Mouse (Mus musculus) midbrain, embryonic 14.5 days (tissue): Measurements from ENCODE around the gene BC030870. TPM values are rescaled to one million over a fixed set of nuclear protein-coding genes. Genes with fewer than 3 reads are reported as not detected.
A peak's percentile ranks its signal among the peaks of the same experiment; 100 is the strongest.
"Not testable (repeated sequence)": the region's sequence is repeated elsewhere in the genome, so short reads cannot be mapped to it uniquely, and the experiment has no call there.

Source experiments
- ATAC-seq: fragments of 200-750 bp; cut with Nextera tagmentation; 2 replicates; pipeline ENCODE4 v1.8.0; 2017; ENCODE audit warnings: moderate number of reproducible peaks, moderate library complexity; ENCODE audit not compliant: low FRiP score, low TSS enrichment
- DNase-seq: peaks from one replicate; pipeline ENCODE4 v3.0.0-alpha.2; 2015
- H3K27ac ChIP-seq: fragments of 300-500 bp; sonication (generic); replicated peaks from 2 replicates; pipeline ENCODE4 v1.5.1; 2014; ENCODE audit warnings: mild to moderate bottlenecking, low read depth, low read length, moderate library complexity
- H3K27me3 ChIP-seq: fragments of 300-500 bp; sonication (generic); 2 replicates; pipeline ENCODE4 v1.6.1; 2014; ENCODE audit warnings: low read length, control low read depth, mixed read lengths; ENCODE audit not compliant: control insufficient read depth, insufficient read depth
- H3K36me3 ChIP-seq: fragments of 300-500 bp; sonication (generic); 2 replicates; pipeline ENCODE4 v1.6.1; 2014; ENCODE audit warnings: low read length, control low read depth; ENCODE audit not compliant: control insufficient read depth, insufficient read depth
- H3K4me1 ChIP-seq: fragments of 300-500 bp; sonication (generic); 2 replicates; pipeline ENCODE4 v1.6.1; 2014; ENCODE audit warnings: mild to moderate bottlenecking, antibody characterized with exemption, low read length, control low read depth; ENCODE audit not compliant: control insufficient read depth, insufficient read depth
- H3K4me2 ChIP-seq: fragments of 300-500 bp; sonication (generic); 2 replicates; pipeline ENCODE4 v1.6.1; 2014; ENCODE audit warnings: mild to moderate bottlenecking, low read length, moderate library complexity
- H3K4me3 ChIP-seq: fragments of 300-500 bp; sonication (generic); replicated peaks from 2 replicates; pipeline ENCODE4 v1.5.1; 2014; ENCODE audit warnings: low read depth, low read length
- H3K9ac ChIP-seq: fragments of 300-500 bp; sonication (generic); replicated peaks from 2 replicates; pipeline ENCODE4 v1.6.1; 2014; ENCODE audit warnings: mild to moderate bottlenecking, low read length, moderate library complexity
- H3K9me3 ChIP-seq: fragments of 300-500 bp; sonication (generic); 2 replicates; pipeline ENCODE4 v1.6.1; 2016; ENCODE audit warnings: low read length, control low read depth, mixed read lengths; ENCODE audit not compliant: control insufficient read depth
- WGBS: fragments of 180-500 bp; shearing (Covaris S2); extraction: QIAGEN DNeasy Blood & Tissue Kit; methylation state at CpG from one replicate; pipeline ENCODE4 v1.1.7; 2014; 5-methylcytosine and 5-hydroxymethylcytosine counted together
- polyA plus RNA-seq: library from polyadenylated mRNA; unstranded; fragments of >200 nt; fragmentation: Nextera tagmentation; extraction: Ambion mirVana; gene quantifications from 2 replicates; pipeline ENCODE4 v1.2.1, GENCODE M21; 2014

BC030870 gene
- not detected in 2 replicates for polyA plus RNA-seq

DNA sequence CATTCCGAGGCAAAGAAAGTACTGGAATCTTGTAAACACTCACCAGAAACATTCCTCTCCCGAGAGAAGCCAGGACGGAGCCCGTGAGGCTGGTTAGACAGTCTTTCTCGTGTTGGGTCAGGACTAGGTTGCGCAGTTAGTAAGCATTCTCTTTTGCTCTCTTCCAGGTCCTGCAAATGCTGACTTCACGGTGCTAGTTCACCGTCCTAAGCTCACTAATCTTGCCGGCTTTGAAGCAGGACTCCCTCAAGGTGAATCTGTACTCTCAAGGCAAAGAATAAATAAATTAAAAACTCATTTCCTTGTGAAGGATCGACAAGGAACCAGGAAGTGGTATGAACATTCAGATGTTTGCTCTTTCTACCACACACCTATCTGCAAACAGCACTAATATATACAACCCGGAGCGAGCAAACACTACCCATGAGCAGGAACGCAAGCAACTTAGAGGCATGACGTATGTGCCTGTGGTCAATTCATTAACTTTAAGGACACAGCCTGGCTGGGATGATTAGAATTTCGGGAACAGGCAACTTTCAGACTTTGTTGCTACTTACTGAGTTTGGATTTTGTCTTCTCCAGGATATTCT, at the start of gene BC030870:
BC030870 (minus strand) TSS at position 365 of the 590 bp plus-strand sequence.
- Histone ChIP-seq H3K27me3 (no peaks in the 10 kb centered on the region), H3K4me3 (no peak within 1 kb of the TSS), H3K27ac (no peak within 1 kb of the TSS), H3K4me2 (no peak within 1 kb of the TSS), H3K9ac (no peak within 1 kb of the TSS), H3K9me3 (no peaks in the 10 kb centered on the region), H3K36me3 (no peaks in the 10 kb centered on the region), H3K4me1 (no peaks in the 10 kb centered on the region)
- WGBS, result 89% methylated on average over 15 of the region's 15 CpGs
- no peak for ATAC-seq
- no peak for DNase-seq

- no peak for DNase-seq
- Histone ChIP-seq H3K9me3 (no peaks in the 10 kb centered on the region), H3K36me3 (no peaks in the 10 kb centered on the region), H3K4me1 (no peaks in the 10 kb centered on the region), H3K27ac (no peak overlapping the region), H3K9ac (no peak overlapping the region), H3K4me2 (no peak overlapping the region), H3K4me3 (no peak overlapping the region), H3K27me3 (no peaks in the 10 kb centered on the region)
- WGBS, result 79% methylated on average over 3 of the region's 3 CpGs
- ATAC-seq, result no peak
These were observed 45.5 kb upstream of the BC030870 start for GRCm38 (mm10) chr8:65174746-65175476.

- ATAC-seq, result no peak
These were observed 39.8 kb upstream of the BC030870 start for GRCm38 (mm10) chr8:65169184-65169583.

DNA sequence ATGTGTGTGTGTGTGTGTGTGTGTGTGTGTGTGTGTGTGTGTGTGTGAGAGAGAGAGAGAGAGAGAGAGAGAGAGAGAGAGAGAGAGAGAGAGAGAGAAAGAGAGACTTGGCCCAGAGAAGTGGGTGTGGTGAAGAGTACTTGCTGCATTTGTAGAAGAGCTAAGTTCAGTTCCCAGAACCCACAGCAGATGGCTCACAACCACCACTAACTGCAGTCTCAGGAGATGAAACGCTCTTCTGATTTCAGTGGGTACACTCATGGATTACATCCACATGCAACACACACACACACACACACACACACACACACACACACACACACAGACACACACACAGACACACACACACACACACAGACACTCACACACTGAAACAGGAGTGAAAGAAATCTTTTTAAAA, 31.3 kb upstream of the BC030870 start:
- WGBS, result 80% methylated on average over 1 of the region's 1 CpGs
- H3K4me2 ChIP-seq, H3K4me1 ChIP-seq, ATAC-seq, H3K36me3 ChIP-seq, H3K27me3 ChIP-seq, H3K9me3 ChIP-seq, H3K9ac ChIP-seq, H3K27ac ChIP-seq, H3K4me3 ChIP-seq: not testable (repeated sequence)
- DNase-seq, result peak; percentile 60

More at GRCm38 (mm10) chr8:65169184-65169583, 39.8 kb upstream of the BC030870 start:
- H3K9me3 ChIP-seq, result no peaks in the 10 kb centered on the region
- H3K27ac ChIP-seq, result no peak overlapping the region
- DNase-seq, result no peak
- no peak overlapping the region for H3K4me3 ChIP-seq
- no peaks in the 10 kb centered on the region for H3K36me3 ChIP-seq
- H3K4me2 ChIP-seq, result no peak overlapping the region
- H3K4me1 ChIP-seq, result no peaks in the 10 kb centered on the region
- H3K27me3 ChIP-seq, result no peaks in the 10 kb centered on the region
- H3K9ac ChIP-seq, result no peak overlapping the region
- 75% methylated on average over 3 of the region's 3 CpGs for WGBS

DNA sequence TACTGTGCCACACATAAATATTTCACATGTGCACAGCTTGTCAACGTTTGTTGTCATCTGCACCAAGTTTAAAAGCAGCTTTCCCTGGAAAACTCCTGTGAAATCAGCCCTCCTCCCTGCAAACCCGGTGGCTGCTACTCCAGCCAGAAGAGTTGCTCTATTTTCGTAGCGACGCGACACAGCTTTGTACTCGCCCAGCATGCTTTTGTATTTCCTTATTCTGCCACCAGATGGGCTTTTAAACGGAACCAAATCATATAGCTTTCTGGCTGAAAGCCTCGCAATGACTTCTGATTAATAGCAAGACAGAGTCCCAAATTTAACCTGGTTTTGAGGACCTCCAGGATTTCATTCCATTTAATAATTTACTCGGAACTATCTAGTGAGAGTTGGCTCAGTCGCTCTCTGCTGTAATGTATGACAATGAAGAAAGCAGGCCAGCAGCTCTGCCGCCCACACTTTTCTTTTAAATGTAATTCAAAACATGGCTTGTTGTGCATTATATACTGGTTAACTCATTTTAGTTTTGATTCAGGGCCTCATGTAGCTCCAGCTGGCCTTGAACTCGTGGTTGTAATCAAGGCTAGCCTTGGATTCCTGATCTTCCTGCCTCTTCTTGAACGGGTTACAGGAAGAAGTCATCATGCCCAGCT, 29.9 kb upstream of the BC030870 start:
- 62% methylated on average over 14 of the region's 14 CpGs for WGBS
- H3K4me3 ChIP-seq, result no peak overlapping the region
- H3K27ac ChIP-seq, result no peak overlapping the region
- no peaks in the 10 kb centered on the region for H3K36me3 ChIP-seq
- no peaks in the 10 kb centered on the region for H3K27me3 ChIP-seq
- DNase-seq, result peak; percentile 43
- no peak for ATAC-seq
- H3K4me1 ChIP-seq, result no peaks in the 10 kb centered on the region
- no peaks in the 10 kb centered on the region for H3K9me3 ChIP-seq
- no peak overlapping the region for H3K9ac ChIP-seq
- H3K4me2 ChIP-seq, result no peak overlapping the region

DNA sequence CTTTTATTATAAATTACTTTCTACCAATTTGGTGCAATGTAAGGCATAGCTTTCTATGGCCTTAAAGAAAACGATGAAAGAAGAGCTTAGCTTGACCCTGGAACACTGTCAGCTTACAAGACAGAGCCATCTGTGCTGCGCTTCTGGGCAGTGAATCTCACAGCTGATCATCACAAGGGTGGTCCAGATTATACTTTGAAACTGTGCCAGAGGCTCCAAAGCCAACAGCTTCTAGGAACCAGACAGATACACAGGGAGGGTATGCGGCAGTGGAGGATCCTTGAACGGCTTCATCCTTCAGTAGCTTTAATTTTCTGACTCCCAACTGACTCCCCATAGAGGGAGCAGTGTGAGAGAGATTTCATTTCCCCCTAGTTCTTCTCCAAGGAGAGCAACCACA, 28.5 kb upstream of the BC030870 start:
- H3K27me3 ChIP-seq, result no peaks in the 10 kb centered on the region
- no peaks in the 10 kb centered on the region for H3K4me1 ChIP-seq
- no peak overlapping the region for H3K9ac ChIP-seq
- ATAC-seq (no peak), DNase-seq (peak; percentile 21)
- no peak overlapping the region for H3K27ac ChIP-seq
- 81% methylated on average over 4 of the region's 4 CpGs for WGBS
- no peaks in the 10 kb centered on the region for H3K36me3 ChIP-seq
- no peaks in the 10 kb centered on the region for H3K9me3 ChIP-seq
- H3K4me3 ChIP-seq, result no peak overlapping the region
- H3K4me2 ChIP-seq, result no peak overlapping the region

GRCm38 (mm10) chr8:65138830-65139466, 9.6 kb upstream of the BC030870 start:
- ATAC-seq (no peak), DNase-seq (peak; percentile 78)
- H3K36me3 ChIP-seq, result no peaks in the 10 kb centered on the region
- H3K4me1 ChIP-seq, result no peaks in the 10 kb centered on the region
- H3K4me2 ChIP-seq, result no peak overlapping the region
- no peak overlapping the region for H3K27ac ChIP-seq
- no peaks in the 10 kb centered on the region for H3K27me3 ChIP-seq
- H3K4me3 ChIP-seq, result no peak overlapping the region
- H3K9me3 ChIP-seq, result no peaks in the 10 kb centered on the region
- H3K9ac ChIP-seq, result no peak overlapping the region
- WGBS, result 75% methylated on average over 3 of the region's 3 CpGs

- H3K4me3 ChIP-seq, result no peak overlapping the region
- H3K27ac ChIP-seq, result no peak overlapping the region
- H3K9ac ChIP-seq, result no peak overlapping the region
- 74% methylated on average over 3 of the region's 3 CpGs for WGBS
- ATAC-seq, result no peak
- H3K4me1 ChIP-seq, result no peaks in the 10 kb centered on the region
- no peaks in the 10 kb centered on the region for H3K36me3 ChIP-seq
- no peaks in the 10 kb centered on the region for H3K9me3 ChIP-seq
- H3K27me3 ChIP-seq, result no peaks in the 10 kb centered on the region
- H3K4me2 ChIP-seq, result no peak overlapping the region
- no peak for DNase-seq
These were observed 2.9 kb downstream of the BC030870 start for GRCm38 (mm10) chr8:65126454-65126853.
